Mouse (Mus musculus): ENCODE data around the gene Sidt1. TPM values are rescaled to one million over a fixed set of nuclear protein-coding genes. Genes with fewer than 3 reads are reported as not detected.

Sidt1 gene
- polyA plus RNA-seq (2012), result not detected in 2 replicates

DNA sequence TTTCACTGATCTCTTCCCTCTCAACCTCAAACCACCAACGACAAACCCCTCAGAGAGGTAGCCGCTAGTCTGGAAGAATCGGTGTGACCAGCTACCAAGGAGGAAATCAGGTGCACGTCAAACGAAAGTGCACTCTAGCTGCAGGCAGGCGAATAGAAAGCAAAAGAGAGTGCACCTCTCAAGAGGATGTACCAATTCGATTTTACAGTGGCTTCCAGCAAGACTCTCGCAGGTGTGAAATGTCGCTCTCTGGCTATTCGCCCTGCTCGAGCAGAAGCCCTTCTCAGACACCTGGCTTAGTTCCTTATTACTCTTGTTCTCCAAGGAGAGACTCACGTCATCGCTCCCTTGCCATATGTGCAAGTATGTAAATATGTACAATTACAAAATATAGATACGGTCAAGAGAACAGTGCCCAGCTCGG lies at the start of gene Sidt1:
Gene Sidt1, minus strand, starts transcription at position 336 of the 424 bp plus-strand sequence.
- no peak for TF ChIP-seq GATA1 (IDR thresholded peaks at IDR 0.05; ENCODE audit: low read length)

DNA sequence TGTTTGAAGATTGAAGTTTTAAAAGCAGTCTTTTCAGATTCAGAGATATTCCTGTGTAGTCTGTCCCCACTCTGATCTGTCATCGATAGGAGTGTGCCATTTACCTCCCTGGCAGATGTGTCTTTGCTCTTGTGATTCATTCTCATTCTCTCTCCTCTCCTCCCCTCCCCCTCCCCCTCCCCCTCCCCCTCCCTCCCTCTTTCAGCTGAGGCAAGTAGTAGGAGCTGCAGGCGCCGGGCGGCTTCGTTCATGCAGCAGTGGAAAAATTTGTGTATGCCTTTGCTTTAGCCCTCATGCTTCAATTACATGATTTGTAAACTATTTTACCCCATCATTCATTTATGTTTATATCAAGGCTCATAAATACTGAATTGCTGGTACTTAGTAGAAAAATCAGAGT lies 48.6 kb upstream of the Sidt1 start:
- no peak for TF ChIP-seq GATA1 (IDR thresholded peaks at IDR 0.05; ENCODE audit: low read length)

DNA sequence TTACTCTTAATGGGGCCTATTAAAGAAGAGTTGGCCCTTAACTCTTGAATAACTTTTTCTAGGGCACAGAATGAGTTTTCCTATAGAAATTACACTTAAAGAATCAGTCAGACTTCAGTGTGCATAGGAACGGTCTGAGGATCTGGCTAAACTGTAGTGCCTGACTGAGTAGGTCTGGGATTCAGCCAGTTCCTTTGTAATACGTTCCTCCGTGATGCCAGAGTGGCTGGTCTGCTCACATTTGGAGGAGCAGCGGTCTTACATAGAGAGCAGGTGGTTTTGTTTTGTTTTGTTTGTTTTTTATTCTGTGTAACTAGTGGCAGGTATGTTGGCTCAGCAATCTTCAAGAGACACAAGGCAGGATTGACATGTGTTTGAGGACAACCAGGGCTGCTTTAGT lies 47.0 kb upstream of the Sidt1 start:
- no peak for TF ChIP-seq GATA1 (IDR thresholded peaks at IDR 0.05; ENCODE audit: low read length)

DNA sequence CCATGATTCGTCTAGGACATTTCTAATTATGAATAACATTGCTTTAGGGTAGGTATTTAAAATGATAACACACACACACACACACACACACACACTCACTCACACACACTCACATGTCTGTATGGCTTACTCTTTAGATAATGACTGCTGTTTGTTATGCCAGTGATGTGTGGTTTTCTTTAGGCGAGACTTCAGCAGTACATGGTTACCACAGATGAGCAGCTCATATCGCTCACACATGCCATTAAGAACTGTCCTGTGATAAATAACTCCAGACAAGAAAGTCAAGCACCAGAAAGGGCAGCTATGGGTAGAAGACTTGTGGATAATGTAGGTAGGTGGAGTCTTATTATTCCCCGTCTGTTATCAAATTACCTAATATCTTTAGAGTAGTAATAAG lies 42.5 kb upstream of the Sidt1 start:
- peak; percentile 23 for TF ChIP-seq GATA1 (IDR thresholded peaks at IDR 0.05; ENCODE audit: low read length)

DNA sequence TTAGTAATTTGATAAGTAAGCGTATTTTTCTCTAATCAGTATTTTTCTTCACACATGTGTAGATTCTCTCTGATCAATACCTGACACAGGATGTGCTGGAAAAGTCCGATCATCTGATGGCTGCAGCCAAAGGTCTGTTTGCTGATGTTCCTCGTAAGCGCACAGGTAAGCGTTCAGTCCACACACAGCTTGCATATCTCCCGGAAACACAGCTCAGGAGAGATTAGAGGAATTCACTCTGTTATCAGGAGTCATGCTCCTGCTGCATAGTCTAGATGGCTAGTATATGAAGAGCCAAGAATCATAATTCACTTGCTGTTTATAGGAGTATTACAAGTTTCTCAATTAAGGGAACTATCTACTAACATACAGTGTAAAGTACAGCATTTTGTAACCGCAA lies 32.5 kb upstream of the Sidt1 start:
- peak; percentile 23 for TF ChIP-seq GATA1 (IDR thresholded peaks at IDR 0.05; ENCODE audit: low read length)

DNA sequence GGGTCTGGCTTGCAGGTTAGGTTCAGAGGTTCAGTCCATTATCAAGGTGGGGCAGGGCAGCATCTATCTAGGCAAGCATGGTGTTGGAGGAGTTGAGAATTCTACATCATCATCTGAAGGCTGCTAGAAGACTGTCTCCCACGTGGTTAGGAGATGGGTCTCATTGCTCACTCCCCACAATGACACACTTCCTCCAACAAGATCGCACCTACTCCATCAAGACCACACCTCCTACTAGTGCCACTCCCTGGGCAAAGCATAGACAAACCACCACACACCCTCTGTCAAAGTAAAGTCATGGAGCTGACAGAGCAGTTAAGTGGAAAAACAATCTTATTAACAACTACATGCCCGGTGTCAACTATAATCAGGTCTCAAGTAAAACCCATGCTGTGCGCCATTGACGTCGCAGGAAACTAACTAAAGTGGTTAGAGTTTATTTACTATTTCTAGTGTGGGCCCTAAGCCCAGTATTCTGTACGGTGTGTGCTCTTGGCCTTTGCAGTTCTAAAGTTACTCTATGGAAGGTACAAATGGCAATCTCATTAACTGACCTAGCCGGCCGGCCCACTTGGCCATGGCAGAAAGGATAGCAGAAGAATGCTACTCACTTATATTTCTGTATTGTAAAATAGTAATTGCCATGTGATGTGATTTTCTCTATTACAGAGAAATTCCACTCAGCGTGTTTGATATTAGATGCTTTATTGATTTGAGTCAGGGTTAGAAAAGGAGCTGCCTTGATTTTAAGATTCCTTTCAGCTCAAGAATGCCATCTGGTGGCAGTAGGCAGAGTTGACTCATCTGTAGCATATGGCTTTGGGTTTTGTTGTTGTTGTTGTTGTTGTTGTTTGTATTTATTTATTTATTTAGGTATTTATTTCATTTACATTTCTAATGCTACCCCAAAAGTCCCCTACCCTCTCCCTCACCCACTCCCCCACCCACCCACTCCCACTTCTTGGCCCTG lies 29.2 kb upstream of the Sidt1 start:
- no peak for TF ChIP-seq GATA1 (IDR thresholded peaks at IDR 0.05; ENCODE audit: low read length)

DNA sequence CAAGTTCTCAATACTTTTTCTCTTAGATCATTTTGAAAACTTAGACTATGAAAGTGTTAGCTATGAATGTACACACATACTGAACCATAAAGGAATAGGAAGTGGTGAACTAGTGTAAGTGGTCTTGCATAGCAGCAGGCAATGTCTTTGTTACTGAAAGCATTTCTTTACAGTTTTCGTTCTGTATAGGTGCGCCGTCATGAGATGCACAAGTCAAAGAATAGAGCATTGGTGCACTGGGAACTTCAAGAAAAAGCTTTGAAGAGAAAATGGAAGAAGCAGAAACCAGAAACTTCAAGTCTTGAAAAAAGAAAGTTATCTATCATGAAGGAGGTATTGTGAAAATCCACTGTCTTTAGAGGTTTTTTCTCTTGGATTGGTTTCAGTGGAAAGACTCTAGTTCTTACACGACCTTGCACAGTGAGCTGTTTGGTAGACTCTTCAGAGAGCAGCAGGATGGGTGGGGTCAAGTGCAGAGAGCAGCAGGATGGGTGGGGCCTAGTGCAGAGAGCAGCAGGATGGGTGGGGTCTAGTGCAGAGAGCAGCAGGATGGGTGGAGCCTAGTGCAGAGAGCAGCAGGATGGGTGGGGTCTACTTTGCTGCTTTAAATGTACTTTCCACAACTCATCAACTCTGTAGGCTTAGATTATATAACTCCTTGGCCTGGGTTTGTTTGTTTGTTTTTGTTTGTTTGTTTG lies 24.7 kb upstream of the Sidt1 start:
- no peak for TF ChIP-seq GATA1 (IDR thresholded peaks at IDR 0.05; ENCODE audit: low read length)

DNA sequence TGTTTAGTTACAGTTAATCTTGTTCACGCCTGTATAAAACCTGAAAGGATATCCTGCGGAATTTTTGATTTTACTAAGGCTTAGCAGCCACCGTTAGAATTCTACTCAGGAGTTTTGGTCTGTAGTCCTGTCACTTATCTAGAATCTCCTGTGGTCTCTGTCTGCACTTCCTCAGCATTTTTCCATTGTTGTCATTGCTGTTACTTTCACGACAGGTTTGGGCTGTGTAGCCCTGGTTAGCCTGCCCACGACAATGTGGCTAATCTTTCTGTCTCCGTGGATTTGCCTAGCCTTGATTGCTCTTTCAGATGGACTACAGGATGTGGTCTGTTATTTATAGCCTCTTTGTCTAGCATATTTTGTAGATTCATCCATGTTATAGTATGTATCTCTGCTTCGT lies 23.3 kb upstream of the Sidt1 start:
- TF ChIP-seq GATA1 (IDR thresholded peaks at IDR 0.05; ENCODE audit: low read length), result no peak

DNA sequence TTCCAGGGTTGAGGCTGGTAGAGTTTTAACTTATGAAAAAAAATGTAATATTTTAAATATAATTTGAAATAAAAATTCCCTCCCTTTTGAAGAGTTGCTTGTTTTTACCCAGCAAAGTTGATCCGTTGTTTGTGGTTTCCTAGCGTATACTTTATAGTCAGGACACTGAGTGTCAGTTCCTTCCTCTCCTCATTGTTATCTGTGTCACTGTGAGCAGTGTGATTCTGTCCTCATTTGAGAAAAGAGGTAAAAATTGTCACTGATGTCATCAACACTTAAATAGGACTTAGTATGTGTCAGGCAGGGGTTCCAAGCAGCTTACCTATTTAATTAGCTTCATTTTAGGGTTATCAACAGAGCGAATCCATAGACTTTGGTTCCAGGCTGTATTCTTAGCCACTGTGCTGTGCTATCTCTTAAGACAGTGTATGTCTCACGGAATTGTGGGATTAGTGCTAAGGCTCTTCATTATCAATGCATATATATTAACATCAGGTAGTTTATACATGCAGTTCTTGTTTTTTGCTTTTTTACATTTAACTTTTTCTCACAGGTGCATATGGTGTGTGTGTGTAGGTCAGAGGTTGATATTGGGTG lies 16.9 kb upstream of the Sidt1 start:
- TF ChIP-seq GATA1 (IDR thresholded peaks at IDR 0.05; ENCODE audit: low read length), result no peak

DNA sequence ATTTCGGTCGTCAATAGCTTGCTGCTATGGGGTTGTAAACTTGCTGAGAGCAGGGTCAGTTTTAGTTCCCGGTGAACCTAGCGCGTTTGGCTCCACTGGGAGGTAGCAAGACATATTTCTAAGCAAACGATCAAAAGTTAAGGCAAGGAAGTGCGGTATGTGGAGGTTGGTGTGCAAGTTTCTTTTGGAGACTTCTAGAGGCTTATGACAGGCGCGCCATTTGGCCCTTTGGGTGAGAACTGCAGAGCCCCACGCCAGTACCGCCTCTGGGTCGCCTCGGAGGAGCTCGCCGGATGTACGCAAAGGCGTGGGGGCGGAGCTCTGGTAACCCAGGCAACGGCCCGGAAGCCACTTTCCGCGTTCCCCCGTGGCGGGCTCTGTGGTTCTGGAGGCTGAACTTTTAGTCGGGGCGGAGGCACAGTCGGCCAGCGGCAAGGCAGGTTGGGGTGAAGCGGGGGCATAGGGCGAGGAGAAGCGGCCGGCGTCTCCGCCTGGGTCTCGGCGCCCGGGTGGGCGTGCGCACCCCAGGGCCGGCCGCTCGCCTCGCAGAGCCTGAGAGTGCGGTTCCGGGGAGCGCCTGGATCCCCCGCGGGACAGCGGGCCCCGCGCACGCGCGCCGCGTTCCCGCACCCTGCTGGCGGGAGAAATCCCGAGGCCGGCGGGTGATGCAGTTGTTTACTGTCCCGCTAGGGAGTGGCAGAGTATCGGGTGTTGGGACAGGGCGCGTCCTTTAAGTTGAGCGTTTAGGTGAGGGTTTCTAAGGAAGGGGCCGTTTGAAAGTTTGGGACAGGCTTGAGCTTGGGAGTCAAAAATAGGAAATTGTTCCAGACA lies 14.3 kb upstream of the Sidt1 start, which contains the start of gene Spice1:
Gene Spice1, plus strand, starts transcription at position 51 of the 831 bp plus-strand sequence.
- TF ChIP-seq GATA1 (IDR thresholded peaks at IDR 0.05; ENCODE audit: low read length), result no peak

DNA sequence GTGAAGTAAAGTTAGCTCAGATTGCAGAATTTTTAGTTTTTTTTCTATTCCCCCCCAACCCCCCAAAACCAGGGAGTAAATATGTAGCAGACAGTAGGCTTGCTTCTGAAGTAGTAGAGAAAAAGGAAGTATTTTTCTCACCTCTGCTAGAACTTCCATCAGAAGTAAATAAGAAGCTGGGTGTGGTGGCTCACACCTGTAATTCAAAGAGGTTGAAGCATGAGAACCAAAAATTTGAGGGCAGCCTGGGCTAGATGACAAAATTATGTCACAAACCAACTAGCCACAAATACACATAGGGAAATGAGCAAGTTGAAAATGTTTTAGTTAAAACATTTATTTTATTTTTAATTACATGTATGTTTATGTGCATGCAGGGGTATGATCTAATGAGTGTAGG lies 4.5 kb upstream of the Sidt1 start:
- TF ChIP-seq GATA1 (IDR thresholded peaks at IDR 0.05; ENCODE audit: low read length), result no peak

DNA sequence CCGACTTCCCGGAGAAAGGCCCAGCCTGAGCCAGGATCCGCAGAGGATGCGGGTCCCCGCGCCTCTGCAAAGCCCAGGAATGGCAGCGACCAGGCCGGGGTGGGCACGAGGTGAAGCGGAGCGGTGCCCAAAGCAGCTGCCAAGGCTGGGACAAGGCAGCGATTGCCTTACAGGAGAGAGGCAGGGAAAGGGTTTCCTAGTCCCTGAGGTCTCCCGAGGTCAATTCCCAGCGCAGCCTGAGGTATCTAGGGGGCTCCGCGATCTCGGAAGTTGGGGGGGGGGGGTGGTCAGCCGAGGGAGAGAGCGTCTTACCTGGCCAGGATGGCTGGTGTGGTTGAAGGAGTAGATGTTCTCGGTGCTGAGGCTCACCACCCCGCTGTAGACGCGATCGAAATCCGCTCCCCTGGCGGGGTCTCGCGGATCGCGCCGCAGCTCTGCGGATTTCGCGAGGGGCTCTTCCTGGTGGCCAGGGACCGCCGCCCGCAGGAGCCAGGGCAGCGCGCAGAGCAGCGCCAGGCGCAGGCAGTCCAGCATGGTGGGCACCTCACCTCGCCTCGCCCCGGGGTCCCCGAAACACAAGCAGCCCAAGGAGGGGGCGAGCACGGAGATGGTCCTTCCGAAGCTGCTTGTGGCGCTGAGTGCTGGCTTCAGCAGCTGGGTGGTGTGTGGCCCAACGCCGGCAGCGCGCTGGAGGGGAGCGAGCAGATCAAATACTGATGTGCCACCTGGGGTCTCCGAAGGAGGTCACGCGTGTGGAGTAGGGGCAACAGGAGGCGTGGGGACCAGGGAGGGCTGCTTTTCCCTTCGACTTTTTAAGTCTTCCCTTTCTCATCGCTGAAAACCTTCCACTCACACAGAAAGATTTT lies 768 bp downstream of the Sidt1 start:
- no peak for TF ChIP-seq GATA1 (IDR thresholded peaks at IDR 0.05; ENCODE audit: low read length)

DNA sequence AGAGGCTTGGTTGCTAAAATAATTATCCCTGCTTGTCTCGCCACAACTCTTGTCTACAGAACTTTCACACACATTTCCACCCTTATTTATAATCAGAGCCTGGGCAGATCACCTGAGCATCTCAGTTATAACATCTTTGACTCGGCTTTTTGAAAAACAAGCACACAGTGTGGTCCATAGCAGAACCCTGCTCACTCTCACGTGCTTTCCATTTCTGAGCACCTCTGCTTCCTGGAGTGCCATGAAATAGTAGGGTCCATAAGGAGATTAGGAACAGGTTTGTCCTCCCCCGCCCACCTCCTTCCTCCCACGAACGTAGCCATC lies 1.4 kb downstream of the Sidt1 start:
- no peak for TF ChIP-seq GATA1 (IDR thresholded peaks at IDR 0.05; ENCODE audit: low read length)

DNA sequence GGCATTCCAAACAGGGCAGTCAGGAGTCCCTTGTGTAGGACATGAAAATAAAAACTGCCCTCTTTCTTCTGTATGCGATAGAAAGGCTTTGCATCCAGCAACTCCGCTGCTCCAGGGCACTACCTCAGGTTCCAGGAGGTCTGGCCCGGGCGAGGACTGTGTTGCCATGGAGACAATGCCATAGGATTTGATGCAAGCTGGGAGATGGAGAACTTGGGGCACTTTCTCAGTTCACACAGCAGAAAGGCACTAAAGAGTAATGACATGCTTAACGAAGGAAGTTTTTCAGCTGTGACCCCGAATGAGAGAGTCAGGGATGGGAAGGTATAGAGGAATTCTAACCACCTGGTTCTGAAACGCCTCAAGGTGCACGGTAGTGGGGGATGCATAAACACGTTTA lies 1.8 kb downstream of the Sidt1 start:
- TF ChIP-seq GATA1 (IDR thresholded peaks at IDR 0.05; ENCODE audit: low read length), result no peak
